Mouse (Mus musculus) v-Abl transformed pro-B cells (cell line): ENCODE data around the gene Foxo1.

ENCODE experiments used
- in situ Hi-C, 2 experiments: fragments of 400-800 bp; cut with MboI; formaldehyde crosslinking; loops; one replicate each; pipeline ENCODE4 v1.15.1; 2025; ENCODE audit not compliant: unreplicated experiment in 2 of 2

Gene Foxo1

GRCm38 (mm10) chr3:52266606-52267160 lies 1.5 kb upstream of the Foxo1 start:
- in situ Hi-C loops, result loop anchor here (5.0 to 25.0 kb wide), 5 partner anchors 76 to 1021 kb away; no protein-coding TSS in a partner anchor

- in situ Hi-C loops, result loop anchor here (5.0 to 25.0 kb wide), 5 partner anchors 75 to 1020 kb away; no protein-coding TSS in a partner anchor
Observed at GRCm38 (mm10) chr3:52267293-52267651, 864 bp upstream of the Foxo1 start.

GRCm38 (mm10) chr3:52268487-52268736 lies 276 bp downstream of the Foxo1 start:
- in situ Hi-C loops, result loop anchor here (5.0 to 25.0 kb wide), 5 partner anchors 74 to 1019 kb away; no protein-coding TSS in a partner anchor

- in situ Hi-C loops, result loop anchor here (5.0 to 25.0 kb wide), 5 partner anchors 73 to 1018 kb away; no protein-coding TSS in a partner anchor
Observed at GRCm38 (mm10) chr3:52268737-52269513, 789 bp downstream of the Foxo1 start.

- in situ Hi-C loops, result loop anchor here (5.0 to 25.0 kb wide), 5 partner anchors 73 to 1018 kb away; no protein-coding TSS in a partner anchor
Observed at GRCm38 (mm10) chr3:52269514-52270351, 1.6 kb downstream of the Foxo1 start.

- in situ Hi-C loops, result loop anchor here in 1 of 2 experiments (25.0 kb wide), 1 partner anchor 1017 kb away; no protein-coding TSS in a partner anchor
Observed at GRCm38 (mm10) chr3:52270511-52270910, 2.4 kb downstream of the Foxo1 start.

- in situ Hi-C loops, result loop anchor here in 1 of 2 experiments (25.0 kb wide), 1 partner anchor 1016 kb away; no protein-coding TSS in a partner anchor
Observed at GRCm38 (mm10) chr3:52271376-52271775, 3.2 kb downstream of the Foxo1 start.

GRCm38 (mm10) chr3:52272376-52272865 lies 4.3 kb downstream of the Foxo1 start:
- in situ Hi-C loops, result loop anchor here in 1 of 2 experiments (25.0 kb wide), 1 partner anchor 1015 kb away; no protein-coding TSS in a partner anchor

- in situ Hi-C loops, result loop anchor here in 1 of 2 experiments (25.0 kb wide), 1 partner anchor 1013 kb away; no protein-coding TSS in a partner anchor
Observed at GRCm38 (mm10) chr3:52274475-52274874, 6.3 kb downstream of the Foxo1 start.

- in situ Hi-C loops, result no loop called here
Observed at GRCm38 (mm10) chr3:52275037-52275555, 7.0 kb downstream of the Foxo1 start.

GRCm38 (mm10) chr3:52280681-52281080 lies 12.5 kb downstream of the Foxo1 start:
- in situ Hi-C loops, result loop anchor here in 1 of 2 experiments (10.0 kb wide), 1 partner anchor 284 kb away; no protein-coding TSS in a partner anchor

GRCm38 (mm10) chr3:52281882-52282281 lies 13.7 kb downstream of the Foxo1 start:
- in situ Hi-C loops, result loop anchor here in 1 of 2 experiments (10.0 kb wide), 1 partner anchor 283 kb away; no protein-coding TSS in a partner anchor

GRCm38 (mm10) chr3:52282369-52282768 lies 14.2 kb downstream of the Foxo1 start:
- in situ Hi-C loops, result loop anchor here in 1 of 2 experiments (10.0 kb wide), 1 partner anchor 282 kb away; no protein-coding TSS in a partner anchor

GRCm38 (mm10) chr3:52283521-52283920 lies 15.4 kb downstream of the Foxo1 start:
- in situ Hi-C loops, result loop anchor here in 1 of 2 experiments (10.0 kb wide), 1 partner anchor 281 kb away; no protein-coding TSS in a partner anchor

GRCm38 (mm10) chr3:52290811-52291210 lies 22.7 kb downstream of the Foxo1 start:
- in situ Hi-C loops, result no loop called here

GRCm38 (mm10) chr3:52292498-52292897 lies 24.4 kb downstream of the Foxo1 start:
- in situ Hi-C loops, result no loop called here

- in situ Hi-C loops, result no loop called here
Observed at GRCm38 (mm10) chr3:52293946-52294345, 25.8 kb downstream of the Foxo1 start.

- in situ Hi-C loops, result no loop called here
Observed at GRCm38 (mm10) chr3:52295688-52296087, 27.6 kb downstream of the Foxo1 start.

- in situ Hi-C loops, result no loop called here
Observed at GRCm38 (mm10) chr3:52296224-52296760, 28.2 kb downstream of the Foxo1 start.
